Mouse (Mus musculus) cerebellum, postnatal 4 days (tissue): ENCODE results near the gene Msx1.
"Not testable (repeated sequence)": the region's sequence is repeated elsewhere in the genome, so short reads cannot be mapped to it uniquely, and the experiment has no call there.

Experiments
- DNase-seq, 2 experiments: peaks; one replicate each; pipeline ENCODE4 v3.0.0; 2022; ENCODE audit warnings: low spot score in 2 of 2, mixed read lengths in 1 of 2

Gene Msx1

DNA sequence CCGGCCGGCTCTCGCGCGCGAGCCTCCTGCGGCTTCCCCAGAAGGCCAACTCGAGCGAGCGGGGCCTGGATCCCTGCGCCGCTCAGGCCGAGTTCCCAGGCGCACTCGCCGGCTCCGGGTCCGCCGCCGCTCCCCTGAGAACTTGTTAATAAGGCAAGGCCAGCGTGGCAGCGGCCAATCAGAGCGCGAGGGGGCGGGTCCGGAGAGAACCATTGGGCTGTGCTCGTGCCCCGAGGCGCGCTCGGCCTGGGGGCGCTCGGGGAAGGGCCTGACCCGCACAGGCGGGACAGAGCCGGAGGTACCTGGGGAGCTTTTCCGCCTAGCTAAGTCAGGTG, at the start of gene Msx1:
Gene Msx1 (minus strand): TSS at position 123 of the 335 bp plus-strand sequence.
- peak in 1 of 2 experiments; percentile 55 for DNase-seq

GRCm38 (mm10) chr5:37865471-37865870, 41.1 kb upstream of the Msx1 start:
- peak in 1 of 2 experiments; percentile 5 for DNase-seq

DNA sequence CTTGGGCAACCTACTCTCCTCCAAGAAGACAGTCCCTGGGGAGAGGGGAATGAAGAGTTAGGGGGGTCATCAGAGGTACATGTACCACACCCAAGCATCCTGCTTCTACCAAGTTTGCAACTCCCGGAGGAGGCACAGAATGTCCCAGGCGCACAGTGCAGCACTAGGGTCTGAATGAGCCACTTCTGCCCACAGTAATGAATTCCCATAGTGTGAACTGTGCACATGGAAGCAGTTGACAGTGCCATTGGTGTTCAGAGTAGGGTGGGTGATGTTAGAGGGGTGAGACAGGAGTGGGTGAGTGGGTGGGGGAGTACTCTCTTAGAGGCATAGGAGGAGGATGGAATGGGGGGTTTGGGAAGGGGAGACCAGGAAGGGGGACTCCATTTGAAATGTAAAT, 39.9 kb upstream of the Msx1 start:
- no peak for DNase-seq

DNA sequence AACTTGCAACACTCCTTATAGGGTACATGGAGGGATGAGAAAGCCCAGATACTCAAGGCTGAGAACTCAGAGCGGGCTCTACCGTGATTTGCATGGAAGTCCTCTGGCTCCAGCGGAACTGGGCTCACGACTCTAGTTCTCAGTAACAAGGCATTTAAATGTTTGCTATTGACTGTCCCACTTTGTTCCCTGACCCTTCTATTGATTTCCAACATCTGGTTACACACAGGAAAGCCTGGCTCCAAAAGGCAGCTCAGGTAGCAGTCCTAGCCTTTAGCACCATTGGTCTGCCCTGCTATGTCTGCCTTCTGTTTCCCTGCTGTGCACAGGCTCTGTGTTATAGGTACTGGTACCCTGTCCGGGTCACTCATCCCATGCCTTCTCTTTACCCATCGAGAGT, 36.5 kb upstream of the Msx1 start:
- DNase-seq = no peak

- DNase-seq = no peak
Measured at GRCm38 (mm10) chr5:37860151-37860721, 35.9 kb upstream of the Msx1 start.

GRCm38 (mm10) chr5:37857763-37858545, 33.6 kb upstream of the Msx1 start:
- peak in 1 of 2 experiments; percentile 52 for DNase-seq

DNA sequence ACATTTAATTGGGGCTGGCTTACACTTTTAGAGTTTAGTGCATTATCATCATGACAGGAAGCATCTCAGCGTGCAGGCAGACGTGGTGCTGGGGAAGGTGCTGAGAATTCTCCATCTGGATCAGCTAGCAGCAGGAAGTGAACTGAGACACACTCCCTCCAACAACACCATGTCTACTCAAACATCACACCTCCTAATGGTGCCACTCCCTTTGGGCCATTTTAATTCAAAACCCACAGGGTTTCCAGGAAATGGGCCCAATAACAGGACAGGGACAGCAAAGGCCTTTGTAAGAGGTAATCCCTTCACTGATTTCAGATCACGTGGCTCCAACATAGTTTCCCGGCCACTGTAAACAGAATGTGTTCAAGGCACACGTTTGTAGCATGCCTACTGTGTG, 31.7 kb upstream of the Msx1 start:
- DNase-seq = no peak

DNA sequence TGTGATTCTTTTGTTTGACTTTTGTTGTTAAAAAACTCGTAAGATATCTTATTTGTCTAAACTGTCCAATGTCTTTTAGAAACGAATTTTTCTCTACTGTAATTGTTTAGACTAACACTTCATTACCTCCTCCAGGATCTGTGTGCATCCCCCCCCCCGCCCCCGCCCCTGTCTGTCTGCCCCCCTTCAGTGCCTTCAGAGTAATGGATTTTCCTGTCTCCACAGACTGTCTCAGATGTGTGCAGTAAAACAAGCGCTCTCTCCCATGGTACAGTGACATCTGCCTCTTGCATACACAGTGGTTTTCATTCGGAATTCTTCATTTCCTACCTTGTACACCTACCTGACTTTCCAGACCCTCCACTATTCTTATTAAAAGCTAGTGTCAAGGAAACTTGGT, 29.9 kb upstream of the Msx1 start:
- DNase-seq = no peak

GRCm38 (mm10) chr5:37851305-37851982, 27.1 kb upstream of the Msx1 start:
- no peak for DNase-seq

DNA sequence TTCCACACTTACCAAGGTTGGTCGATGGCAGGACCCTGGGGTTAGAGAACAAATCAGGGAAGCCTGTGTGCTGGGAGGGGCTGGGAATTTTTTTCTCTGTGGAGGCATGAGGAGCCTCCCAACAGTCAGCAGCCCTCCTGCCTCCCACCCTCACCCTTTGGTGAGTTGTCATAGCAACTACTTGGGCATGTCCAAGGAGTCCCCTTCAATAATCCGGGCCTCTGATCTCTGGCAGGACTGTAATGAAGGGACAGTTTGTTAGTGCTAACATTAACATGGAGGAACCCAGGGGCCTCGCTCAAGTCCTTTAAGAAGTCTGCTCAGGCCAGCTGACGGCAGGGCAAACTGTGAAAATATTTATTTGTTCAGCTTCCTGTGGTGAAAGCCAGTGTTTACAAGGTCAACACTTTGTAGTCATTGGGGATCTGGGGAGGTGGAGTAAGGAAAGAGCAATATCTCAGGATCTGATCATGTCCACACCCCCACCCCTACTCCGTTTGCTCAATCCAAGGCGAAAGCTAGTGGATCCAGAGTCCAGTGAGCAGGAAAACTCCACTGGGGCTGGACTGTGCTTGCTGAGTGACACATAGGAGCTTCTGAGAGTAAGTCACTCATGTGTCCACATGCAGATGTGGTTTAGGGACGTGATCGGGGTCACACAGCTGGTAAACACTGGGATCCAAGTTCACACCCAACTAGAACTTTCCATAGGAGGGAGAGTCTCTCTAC, 24.8 kb upstream of the Msx1 start:
- DNase-seq = no peak

DNA sequence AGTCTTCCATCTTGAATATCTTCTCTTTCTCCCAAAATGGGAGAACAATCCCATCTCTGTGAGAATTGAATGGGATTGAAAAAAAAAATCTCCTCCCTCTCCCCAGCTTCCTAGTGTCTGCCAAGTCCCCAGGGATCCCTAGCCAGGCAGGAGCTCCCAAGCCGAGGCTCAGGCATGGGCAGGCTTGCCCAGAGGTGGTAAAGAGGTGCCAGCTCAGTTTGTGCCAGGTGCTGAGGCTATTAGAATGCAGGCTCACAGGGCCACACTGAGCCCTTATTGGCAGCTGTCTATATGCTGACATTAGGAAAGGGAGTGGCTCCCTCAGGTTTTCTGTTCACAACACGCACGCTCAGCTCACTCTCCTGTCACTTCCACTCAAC, 11.9 kb upstream of the Msx1 start:
- DNase-seq = no peak

DNA sequence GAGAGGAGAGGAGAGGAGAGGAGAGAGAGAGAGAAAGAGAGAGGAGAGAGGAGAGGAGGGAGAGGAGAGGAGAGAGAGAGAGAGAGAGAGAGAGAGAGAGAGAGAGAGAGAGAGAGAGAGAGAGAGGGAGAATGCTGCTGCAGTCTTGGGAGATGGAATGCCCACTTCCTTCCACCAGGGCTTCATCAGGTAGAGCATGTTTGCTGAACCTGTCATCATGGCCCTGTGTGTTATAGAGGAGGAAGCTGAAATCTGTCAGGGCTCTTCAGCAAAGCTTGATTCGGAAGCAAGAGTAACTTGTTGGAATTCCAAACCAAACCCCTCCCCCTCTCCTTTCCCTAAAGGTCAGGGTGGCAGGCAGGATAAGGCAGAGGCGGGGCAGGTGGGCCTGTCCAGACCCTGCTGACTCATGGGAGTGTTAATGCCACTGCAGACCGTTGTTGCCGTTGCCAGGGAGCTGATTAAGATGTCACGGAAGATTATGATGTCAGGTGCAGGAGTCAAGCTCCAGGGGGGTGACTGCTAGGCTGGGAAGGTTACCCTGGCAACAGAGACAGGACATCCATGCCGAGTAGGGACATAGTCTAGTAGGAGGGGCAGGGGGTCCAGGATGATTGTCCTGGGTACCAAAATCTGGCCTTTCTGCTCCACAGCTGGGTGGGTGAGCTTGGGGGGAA, 11.3 kb upstream of the Msx1 start:
- no peak for DNase-seq

GRCm38 (mm10) chr5:37832766-37833165, 8.4 kb upstream of the Msx1 start:
- no peak for DNase-seq

DNA sequence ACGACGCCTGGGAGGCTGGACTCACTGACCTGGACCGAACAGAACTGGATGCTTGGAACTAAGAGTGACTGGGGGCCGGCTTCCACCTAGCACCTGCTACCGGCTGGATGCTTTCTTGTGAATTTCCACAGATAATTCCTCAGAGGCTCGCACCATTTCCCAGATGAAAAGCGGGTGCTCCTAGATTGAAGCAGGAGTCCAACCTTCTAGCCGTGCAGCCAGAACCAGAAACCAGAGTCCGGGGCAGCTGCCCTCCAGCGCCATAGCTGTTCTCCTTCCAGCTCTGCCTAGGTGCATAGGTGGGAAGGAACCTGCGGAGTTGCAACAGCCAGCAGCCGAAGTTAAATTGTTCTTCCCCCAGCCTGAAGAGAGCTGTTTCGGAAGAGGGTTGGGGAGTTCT, 7.6 kb upstream of the Msx1 start:
- DNase-seq = no peak

GRCm38 (mm10) chr5:37830436-37830835, 6.1 kb upstream of the Msx1 start:
- not testable (repeated sequence) for DNase-seq

- DNase-seq = no peak
Measured at GRCm38 (mm10) chr5:37829926-37830325, 5.5 kb upstream of the Msx1 start.

- no peak for DNase-seq
Measured at GRCm38 (mm10) chr5:37829296-37829670, 4.9 kb upstream of the Msx1 start.

GRCm38 (mm10) chr5:37828591-37829295, 4.4 kb upstream of the Msx1 start:
- no peak for DNase-seq

- no peak for DNase-seq
Measured at GRCm38 (mm10) chr5:37828001-37828400, 3.6 kb upstream of the Msx1 start.

DNA sequence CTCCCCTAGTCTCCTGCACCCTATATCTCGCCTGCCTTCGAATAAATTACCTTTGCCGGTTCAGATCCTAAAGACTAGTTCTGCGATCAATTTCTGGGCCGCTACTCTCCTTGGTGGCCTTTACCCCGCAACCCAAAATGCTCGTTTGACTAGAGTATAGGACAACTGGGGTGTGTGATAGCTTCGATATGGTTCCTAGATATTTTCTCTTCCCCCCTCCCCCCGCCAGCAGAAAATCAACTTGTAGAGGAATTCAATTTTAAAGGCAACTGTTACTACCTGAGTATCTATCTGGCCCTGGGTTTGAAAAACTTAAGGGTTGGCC, 3.2 kb upstream of the Msx1 start:
- DNase-seq = no peak
